Mouse (Mus musculus) left cerebral cortex, adult 9 months (tissue): ENCODE data around the gene Ins2.

Experiments
- DNase-seq, 2 experiments: peaks; one replicate each; pipeline ENCODE4 v3.0.0; 2022; ENCODE audit warnings: low spot score in 2 of 2

Ins2 gene

DNA sequence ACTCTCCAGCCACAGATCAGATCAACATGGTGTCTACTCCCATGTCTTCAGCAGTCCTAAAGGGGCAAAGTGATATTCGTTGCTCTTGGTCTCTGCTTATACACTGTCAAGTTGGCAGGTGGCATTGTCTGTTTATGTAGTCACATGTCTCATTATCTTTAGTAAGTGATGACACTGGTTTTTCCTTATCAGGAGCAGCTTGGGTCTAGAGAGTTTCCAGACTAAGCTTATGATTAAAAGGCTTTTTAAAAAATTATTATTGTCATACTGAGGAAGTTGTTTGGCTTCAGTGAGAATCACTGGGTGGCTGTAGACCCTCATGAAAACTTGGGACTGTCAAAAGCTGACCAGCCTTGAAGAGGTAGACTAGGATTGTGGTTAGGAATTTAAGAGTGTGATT is at the start of gene Ins2:
TSS of gene Ins2 (minus strand) at position 101 of the 400 bp plus-strand sequence.
- DNase-seq: no peak

DNA sequence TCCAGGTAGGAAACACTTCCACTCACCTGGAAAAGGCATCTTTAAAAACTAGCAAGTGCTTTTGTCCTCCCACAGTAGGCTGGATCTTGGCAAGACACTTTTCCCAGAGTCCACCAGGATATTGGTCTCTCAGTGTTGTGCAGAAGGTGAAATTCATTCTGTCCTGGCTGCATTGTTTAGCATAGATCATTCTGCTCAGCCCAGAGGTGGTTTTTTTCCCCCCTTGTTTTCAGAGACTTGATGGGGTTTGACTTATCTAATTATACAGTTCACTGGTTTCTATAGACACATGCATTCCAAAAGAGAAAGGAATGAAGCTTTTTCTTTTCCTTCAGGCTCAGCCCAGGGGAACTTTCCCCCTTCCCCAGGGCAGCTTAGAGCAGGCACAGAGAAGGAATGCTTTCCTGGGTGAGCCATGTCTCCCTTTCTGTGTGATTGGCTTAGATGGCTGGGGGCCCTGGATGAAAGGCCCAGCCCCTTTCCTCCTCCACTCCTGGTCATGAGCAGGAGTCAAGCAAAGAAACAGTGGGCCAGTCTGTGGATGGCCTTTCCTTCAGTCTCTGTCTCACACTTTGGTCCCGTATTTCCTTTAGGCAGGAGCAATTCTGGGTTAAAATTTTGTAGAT is 49.6 kb upstream of the Ins2 start:
- no peak for DNase-seq

DNA sequence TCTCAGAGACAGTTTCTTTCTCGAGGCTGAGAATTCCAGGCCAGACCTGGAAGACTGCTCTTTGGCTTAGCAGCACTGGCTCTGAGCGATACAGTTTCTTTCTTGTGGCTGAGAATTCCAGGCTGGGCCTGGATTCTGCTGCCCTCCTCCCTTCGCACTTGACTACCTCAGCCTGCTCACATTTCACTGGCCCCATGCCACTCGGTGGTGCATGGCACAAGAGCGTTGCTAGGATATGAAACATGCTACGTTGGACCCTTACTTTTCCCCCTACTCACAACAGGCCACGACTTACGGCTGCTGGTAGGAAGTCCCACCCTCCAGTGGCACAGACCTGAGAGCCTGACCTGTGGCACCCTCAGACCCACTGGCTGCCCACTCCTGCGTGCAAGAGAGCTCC is 46.5 kb upstream of the Ins2 start:
- DNase-seq: no peak

DNA sequence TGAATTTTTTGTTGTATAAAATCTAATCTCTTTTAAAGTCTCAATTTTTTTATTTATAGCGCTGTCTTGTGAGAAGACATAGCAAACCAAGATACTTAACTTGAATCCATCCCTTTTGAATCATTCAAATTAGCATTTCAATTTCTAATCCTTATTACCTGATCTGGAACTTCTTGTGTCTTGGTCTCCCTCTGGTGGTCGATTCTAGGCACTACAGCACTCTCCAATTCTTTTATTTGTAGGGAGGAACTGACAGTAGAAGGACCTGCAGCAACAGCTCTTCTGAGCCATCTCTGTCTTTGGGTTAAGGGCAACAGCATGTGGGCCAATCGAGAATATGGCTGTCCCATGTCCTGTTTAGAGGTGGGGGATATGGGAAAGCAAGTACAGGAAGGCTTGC is 5.4 kb downstream of the Ins2 start:
- peak in 1 of 2 experiments; percentile 15 for DNase-seq

DNA sequence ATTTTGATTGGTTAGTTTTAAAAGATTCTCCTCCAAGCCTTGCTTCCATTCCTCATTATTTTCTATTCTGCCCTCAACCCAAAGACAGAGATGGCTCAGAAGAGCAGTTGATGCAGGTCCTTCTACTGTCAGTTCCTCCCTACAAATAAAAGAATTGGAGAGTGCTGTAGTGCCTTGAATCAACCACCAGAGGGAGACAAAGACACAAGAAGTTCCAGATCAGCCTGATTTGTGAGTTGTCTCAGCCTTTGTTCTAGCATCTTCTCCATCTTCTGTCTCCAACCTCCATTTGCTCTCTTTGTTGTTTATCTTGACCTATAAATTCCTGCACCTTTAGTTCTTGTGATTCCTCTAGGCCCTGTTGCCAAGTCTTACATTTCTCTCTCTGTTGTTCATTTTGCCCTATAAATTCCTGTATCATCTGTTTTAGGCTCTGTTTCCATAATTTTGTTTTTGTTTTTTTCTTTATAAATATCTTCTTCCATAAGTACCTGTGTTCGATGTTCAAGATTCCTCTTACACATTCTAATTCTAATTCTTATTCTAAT is 6.2 kb downstream of the Ins2 start:
- DNase-seq: peak in 1 of 2 experiments; percentile 46

DNA sequence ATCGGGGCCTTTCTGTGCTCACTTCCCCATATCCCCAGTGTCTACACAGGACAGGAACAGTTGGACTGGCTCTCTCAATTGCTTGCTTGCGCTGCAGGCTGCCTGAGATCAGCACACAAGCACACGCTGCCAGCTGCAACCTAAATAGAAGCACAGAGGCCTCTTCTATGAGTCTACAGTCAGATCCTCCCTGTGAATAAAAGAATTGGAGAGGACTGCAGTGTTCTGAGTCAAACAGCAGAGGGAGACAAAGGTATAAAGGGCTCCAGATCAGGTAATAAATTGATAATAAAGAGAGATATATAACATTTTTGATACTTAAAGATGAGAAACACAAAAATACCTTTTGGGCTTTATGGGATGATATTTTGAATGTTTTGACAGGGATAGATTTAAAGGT is 17.2 kb downstream of the Ins2 start:
- peak in 1 of 2 experiments; percentile 10 for DNase-seq

DNA sequence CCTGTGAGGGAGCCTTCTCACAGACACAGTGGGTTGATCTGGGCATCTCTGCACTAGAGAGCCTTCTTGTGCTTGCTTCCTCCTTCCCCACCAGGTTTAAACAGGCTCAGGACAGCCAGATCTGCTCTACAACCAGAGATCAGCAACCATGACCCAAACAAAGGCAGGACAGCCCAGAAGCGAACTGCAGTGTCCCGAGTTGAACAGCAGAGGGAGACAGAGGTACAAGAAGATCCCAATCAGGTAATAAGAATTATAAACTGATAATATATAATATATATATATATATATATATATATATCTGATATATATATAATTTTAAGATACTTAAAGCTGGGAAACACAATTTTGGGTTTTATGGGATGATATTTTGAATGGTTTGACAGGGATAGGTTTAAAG is 22.5 kb downstream of the Ins2 start:
- peak in 1 of 2 experiments; percentile 8 for DNase-seq

DNA sequence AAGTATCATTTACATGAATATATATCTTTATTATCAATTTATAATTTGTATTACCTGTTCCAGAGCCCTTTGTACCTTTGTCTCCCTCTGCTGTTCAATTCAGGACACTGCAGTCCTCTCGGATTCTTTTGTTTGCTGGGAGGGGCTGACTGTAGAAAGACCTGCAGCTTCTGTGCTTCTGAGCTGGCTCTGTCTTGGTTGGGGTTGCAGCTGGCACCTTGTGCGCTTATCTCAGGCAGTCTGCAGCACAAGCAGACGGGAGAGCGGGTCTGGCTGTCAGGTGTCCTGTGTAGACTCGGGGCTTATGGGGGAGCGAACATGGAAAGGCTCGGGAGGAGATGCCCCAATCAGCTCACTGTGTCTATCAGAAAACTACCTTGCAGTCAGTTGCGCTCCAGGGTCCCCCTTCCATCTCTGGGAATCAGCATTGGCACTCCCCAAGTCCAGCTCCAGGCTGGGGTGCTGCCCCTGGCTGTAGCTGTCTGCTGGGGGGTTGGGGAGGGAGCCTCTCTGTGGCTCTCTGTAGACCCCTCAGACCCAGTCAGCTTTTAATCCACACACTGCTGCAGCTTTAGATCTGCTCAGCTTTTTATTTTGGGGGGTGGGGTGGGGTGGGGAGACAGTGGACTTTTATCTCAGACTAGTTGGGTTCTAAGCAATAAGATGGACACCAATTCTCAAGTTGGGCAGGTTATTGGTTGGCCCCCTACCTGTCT is 28.2 kb downstream of the Ins2 start:
- peak in 1 of 2 experiments; percentile 46 for DNase-seq

DNA sequence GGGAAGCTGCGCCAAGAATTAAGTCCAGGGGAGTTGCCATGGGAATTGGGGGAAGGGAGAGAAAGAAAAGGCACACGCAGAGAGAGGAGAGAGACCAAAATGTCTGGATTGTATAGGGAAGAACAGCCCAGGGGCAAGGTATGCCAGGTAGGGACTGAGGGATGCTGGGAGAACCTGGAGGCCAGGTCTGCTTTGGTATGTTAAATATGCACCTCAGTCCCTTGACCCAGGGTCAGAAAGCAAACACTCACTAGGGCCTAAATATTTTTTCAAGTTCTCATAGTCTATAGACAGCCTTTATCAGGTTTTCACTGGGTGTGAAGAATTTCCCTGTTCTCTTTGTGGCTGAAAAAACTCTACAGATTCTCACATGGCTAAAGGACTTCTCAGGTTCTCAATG is 36.3 kb downstream of the Ins2 start:
- no peak for DNase-seq

DNA sequence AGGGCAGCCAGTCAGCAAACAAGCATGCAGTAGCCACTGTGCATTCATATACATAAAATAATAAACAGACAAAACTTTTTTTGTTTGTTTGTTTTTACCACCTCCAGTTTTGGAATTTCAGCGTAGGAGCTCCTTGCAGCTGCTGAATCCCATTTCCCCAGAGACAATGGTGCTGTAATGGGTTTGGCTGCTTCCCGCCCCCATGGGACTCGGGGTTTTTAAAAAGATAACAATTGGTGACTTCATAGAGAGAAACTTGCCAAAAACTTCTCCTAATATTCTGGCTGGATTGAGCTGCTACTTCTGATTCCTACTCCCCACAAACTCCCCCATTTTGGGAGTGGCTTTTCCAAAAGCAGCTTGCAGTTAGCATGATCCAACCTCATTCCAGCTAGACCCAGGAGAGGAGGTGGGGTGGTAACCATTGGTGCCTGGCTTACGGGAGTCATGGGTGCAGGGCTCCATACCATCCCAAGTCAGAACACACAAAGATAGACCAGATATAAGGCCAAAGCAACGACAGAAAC is 43.8 kb downstream of the Ins2 start:
- DNase-seq: no peak

DNA sequence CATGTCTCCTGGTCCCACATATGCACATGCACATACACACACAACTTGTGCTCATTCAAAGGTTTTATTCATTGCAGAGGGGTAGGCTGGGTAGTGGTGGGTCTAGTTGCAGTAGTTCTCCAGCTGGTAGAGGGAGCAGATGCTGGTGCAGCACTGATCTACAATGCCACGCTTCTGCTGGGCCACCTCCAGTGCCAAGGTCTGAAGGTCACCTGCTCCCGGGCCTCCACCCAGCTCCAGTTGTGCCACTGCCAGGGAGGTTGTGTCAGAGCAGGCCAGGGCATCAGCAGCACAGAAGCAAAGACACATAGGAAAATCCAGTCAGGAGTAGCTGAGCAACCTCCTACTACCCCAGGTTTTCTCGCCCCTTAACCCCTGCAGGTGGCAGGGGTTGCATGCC is 64.6 kb downstream of the Ins2 start:
- no peak for DNase-seq

DNA sequence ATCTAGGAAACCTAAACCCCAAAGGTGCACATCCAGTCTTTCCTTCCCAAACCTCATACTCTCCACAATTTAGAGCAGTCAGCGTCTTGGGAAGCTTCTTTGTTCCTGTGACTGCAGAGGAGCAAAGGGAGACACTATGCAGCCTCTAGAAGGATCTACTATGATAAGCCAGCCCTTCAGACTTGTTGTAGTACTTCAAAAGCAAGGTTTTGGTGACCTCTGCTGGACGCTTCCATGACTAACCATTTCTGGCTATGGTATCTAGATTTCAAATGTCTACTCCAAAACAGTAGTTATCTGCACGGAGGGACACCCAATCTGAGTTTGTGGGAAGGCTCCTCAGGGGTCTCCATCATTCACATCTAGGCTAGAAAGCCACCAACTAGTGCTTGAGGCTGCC is 67.5 kb downstream of the Ins2 start:
- peak in 1 of 2 experiments; percentile 73 for DNase-seq

DNA sequence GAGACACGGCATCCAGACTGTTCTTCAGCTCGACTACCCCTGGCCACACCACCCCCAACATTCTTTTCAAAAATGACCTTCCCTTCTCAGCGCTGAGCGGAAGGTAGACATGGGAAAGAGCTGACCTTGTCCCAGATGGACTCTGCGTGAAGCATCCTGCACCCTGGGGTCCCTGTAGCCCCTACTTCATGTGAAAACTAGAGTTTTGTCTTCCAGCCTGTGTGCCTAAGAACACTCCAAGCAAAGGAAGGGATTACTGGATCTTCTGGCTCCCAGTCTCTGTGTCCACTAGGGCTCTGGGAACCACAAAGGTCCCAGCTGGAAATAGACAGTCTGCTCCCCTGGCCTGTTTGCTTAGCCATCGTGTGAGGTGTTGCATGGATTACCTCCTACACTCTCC is 68.0 kb downstream of the Ins2 start:
- DNase-seq: no peak

DNA sequence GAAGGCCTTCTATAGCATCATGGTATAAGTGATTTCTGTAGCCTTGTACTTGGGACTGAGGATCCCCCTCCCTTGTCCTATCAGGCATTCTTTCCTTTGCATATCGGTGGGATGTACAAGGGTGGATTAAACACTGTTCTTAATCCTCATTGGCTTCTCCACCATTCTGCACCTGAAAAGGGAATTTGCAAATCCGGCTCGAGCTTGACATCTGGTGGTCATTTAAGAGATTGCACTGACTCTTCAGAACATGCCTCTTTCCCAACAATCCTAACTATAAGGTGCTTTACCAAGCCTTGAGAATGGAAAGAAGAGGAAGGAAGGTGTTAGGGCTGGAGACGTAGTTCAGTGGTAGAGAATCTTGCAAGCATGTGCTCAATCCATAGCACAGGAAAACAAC is 71.1 kb downstream of the Ins2 start:
- peak; percentile 11 to 77 for DNase-seq

DNA sequence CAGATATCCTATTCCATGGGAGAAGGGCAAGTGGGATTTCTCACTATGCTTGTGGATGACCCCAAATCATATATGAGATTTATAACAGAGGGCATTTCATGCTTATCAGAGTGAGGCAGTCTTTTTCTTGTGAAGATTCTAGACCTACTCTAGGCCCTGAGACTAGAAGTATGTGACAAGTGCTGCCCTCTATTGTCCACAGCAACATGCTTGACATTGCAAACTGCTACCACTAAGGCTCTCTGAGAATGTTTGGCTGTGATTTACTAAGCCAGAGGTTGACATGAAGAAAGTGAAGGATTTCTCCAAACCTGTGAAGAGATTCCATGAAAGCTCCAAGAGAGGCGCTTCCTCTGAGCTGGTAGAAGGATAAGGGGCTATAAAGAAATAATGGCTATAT is 72.1 kb downstream of the Ins2 start:
- no peak for DNase-seq

DNA sequence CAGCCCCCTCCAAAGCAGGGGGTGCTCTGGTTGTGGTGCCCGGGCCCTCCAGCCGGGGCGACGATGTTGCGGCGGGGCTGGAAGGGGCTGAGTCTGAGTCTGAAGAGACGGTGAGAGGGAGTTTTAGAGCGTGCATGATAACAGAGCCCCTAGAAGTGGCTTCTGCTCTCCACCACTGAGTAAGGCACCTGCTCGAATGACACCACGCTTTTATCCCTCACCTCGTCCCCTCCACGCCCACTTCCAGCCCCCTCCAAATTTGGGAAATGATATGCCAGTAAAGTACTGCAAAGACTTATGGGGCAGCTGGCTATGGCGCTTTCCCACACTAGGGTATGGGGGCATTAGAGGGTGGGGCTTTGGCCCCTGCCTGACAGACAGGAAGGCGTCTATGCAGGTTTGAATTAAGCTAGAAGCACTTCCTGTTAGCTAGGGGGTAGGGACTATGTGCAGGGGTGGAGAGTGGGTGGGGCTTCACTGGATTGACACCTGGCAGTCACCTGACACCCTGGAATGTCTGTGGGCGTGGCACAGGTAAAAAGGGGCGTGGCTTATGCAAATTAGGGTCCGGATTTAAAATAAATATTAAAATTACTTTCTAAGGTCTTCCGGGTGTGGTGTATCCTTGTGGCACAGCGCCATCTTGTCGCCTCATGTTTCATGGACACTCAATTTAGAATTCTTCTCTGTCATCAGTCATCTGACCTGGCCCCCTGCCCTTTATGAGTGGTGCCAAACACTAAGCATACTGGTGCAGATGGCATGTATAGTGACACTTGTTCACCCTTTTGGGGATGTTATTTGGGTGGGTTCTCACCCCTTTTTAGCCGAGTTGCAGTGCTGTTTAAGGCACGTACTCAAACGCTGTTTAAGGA is 73.2 kb downstream of the Ins2 start, which contains the start of gene Gm49394:
TSS of gene Gm49394 (minus strand) at position 192 of the 875 bp plus-strand sequence.
- DNase-seq: no peak

DNA sequence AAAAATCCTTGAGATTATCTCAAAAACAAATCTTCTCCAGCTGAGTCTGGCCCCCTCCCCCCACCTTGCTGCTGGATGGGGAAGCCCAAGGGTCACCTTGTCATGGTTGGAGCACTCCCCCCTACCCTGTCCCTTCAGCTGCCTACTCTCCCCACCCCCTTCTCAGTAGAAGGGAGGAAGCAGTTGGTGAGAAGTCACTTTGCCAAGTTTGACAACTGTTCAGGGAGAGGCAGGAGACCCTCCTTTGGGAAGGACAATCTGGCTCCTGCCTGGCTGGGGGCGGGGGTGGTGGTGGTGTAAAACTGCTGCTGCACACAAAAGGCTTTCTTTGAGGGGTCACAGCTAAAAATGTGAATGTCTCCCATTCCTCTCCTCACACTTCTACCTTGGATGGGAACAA is 74.9 kb downstream of the Ins2 start:
- no peak for DNase-seq

DNA sequence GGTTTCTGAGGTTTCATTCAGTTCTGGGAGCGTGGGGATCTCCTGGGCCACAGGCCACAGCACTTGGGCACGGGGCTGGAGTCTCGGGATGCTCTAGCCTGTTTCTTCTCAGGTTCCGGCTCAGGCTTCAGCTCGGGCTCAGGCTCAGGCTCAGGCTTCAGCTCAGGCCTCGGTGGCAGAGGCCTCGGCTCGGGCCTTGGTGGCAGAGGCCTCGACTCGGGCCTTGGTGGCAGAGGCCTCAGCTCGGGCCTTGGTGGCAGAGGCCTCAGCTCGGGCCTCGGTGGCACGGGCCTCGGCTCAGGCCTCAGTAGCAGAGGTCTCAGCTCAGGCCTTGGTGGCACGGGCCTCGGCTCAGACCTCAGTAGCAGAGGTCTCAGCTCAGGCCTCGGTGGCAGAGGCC is 75.7 kb downstream of the Ins2 start:
- no peak for DNase-seq

DNA sequence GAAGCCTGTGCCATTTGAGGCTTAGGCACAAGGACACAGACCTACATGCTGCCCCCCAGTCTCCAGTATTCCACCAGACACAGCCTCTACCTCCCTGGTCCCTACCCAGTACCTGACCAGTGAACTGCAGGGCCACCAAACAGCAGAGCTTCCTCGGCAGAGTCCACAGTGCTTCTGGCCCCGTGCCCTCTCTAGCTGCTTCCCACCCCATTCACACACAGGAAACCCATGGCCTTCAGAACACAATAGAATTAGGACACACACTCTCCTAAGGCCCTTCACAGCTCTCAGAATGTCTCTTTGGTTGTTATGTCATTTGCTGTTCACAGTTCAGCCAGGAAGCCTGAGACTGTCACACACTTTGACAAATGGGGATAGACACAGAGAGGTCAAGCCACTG is 76.5 kb downstream of the Ins2 start, which contains the start of gene Igf2:
TSS of gene Igf2 (minus strand) at position 158 of the 400 bp plus-strand sequence.
- DNase-seq: no peak

DNA sequence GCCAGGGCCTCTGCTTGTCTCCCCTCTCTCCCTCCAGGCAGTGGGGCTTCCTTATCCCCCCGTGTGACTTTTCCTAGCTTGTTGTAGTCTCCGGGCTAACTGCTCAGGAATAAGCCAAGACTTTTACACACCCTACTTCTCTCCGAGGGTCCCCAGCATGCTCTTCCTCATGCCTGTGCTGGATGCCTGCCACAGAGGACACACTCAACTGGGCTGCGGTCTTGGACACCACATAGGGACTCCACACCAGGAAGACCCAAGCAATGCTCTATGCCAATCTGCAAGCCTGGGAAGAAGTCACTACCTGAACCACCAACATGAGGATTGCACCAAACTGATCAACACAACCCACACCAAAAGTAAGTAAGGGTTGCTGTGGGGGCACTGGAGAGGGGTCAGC is 77.1 kb downstream of the Ins2 start:
- no peak for DNase-seq

DNA sequence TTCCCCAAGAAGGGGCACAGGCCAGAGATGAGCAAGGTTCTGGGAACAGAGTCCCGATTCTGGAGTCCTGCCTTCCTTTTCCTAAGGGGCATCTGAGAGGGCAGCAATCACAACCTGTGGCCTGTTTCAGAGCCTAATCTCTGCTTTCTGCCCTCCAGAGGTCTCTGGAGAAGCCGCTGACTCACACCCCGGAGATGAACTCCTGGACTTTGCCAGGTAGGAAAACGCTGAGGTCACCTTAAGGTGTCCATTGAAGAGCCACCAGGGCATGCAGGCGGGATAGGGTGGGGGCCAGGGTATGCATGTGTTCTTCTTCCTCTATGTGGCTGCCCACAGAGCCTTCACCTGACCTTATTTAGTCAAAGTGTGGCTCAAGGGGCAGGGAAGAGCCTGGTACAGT is 77.8 kb downstream of the Ins2 start:
- no peak for DNase-seq

DNA sequence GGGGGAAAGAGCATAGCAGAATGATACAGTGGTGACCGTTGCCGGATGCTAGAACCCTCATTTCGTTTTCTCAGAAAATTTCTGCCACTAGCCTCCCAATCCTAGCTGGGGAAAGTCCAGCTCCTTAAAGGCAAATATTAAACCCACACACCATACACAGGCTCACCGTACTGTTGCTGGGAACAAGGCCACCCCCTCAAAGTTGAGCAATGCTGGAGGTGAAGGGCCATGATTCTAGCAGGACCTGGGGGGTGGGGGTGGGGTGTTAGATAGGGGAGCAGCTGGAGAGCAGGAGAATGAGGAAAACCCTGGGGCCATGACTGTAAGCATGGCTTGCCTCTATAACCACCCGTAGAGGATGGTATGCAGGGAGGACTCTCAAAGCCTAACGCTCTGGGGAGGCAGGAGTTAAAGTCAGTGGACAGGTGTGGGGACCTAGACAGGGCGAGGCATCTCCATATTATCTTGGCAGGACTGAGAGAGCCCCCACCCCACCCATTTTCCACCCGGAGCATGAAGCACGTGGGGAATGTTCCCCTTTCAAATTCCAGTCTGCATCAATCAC is 78.6 kb downstream of the Ins2 start:
- DNase-seq: no peak
